Mouse (Mus musculus) G1E (cell line): ENCODE data around the gene Slc37a4.

Experiments used
- CTCF ChIP-seq: IDR thresholded peaks from 2 replicates; pipeline ENCODE4 v1.5.1; 2012; ENCODE audit warnings: low read depth, low read length, inconsistent platforms, mixed read lengths
- GATA1 ChIP-seq: IDR thresholded peaks from 2 replicates; pipeline ENCODE4 v1.6.1; 2012; ENCODE audit warnings: borderline replicate concordance, low read length, inconsistent platforms, mixed read lengths
- GATA2 ChIP-seq: IDR thresholded peaks from 2 replicates; pipeline ENCODE4 v1.6.1; 2012; ENCODE audit warnings: low read depth, low read length, inconsistent platforms, borderline replicate concordance
- POLR2AphosphoS5 ChIP-seq: IDR thresholded peaks from 2 replicates; pipeline ENCODE4 v1.6.1; 2012; ENCODE audit warnings: low read depth, low read length, inconsistent platforms; ENCODE audit not compliant: insufficient replicate concordance
- TAL1 ChIP-seq: conservative IDR thresholded peaks from 2 replicates; pipeline ENCODE4 v1.6.1; 2012; ENCODE audit warnings: low read depth, low read length, inconsistent platforms, mixed read lengths

GRCm38 (mm10) chr9:44379054-44379834 lies 17.4 kb upstream of the Slc37a4 start, which contains the start of gene Hyou1:
- no peak for TF ChIP-seq CTCF
- TF ChIP-seq GATA1, result no peak
- TF ChIP-seq TAL1, result no peak
- TF ChIP-seq POLR2AphosphoS5, result no peak
- no peak for TF ChIP-seq GATA2
